Mouse (Mus musculus) stomach, embryonic 15.5 days (tissue): Measurements from ENCODE around the gene Gm11634. TPM values are rescaled to one million over a fixed set of nuclear protein-coding genes. Genes with fewer than 3 reads are reported as not detected.
"Not testable (repeated sequence)": the region's sequence is repeated elsewhere in the genome, so short reads cannot be mapped to it uniquely, and the experiment has no call there.

ENCODE experiments used
- ATAC-seq: fragments of 200-750 bp; cut with Nextera tagmentation; 2 replicates; pipeline ENCODE4 v1.8.0; 2017; ENCODE audit warnings: low read depth, moderate number of reproducible peaks, moderate TSS enrichment; ENCODE audit not compliant: insufficient read depth, low FRiP score
- H3K27ac ChIP-seq: fragments of 300-500 bp; sonication (generic); 2 replicates; pipeline ENCODE4 v1.5.1; 2015; ENCODE audit warnings: mild to moderate bottlenecking, inconsistent platforms
- H3K27me3 ChIP-seq: fragments of 300-500 bp; sonication (generic); replicated peaks from 2 replicates; pipeline ENCODE4 v1.6.1; 2015; ENCODE audit warnings: inconsistent platforms
- H3K36me3 ChIP-seq: fragments of 300-500 bp; sonication (generic); 2 replicates; pipeline ENCODE4 v1.6.1; 2015; ENCODE audit warnings: inconsistent platforms
- H3K4me1 ChIP-seq: fragments of 300-500 bp; sonication (generic); 2 replicates; pipeline ENCODE4 v1.6.1; 2015; ENCODE audit warnings: inconsistent platforms
- H3K4me2 ChIP-seq: fragments of 300-500 bp; sonication (generic); 2 replicates; pipeline ENCODE4 v1.6.1; 2015; ENCODE audit warnings: mild to moderate bottlenecking, inconsistent platforms
- H3K4me3 ChIP-seq: fragments of 300-500 bp; sonication (generic); replicated peaks from 2 replicates; pipeline ENCODE4 v1.5.1; 2015; ENCODE audit warnings: inconsistent platforms
- H3K9ac ChIP-seq: fragments of 300-500 bp; sonication (generic); 2 replicates; pipeline ENCODE4 v1.6.1; 2015; ENCODE audit warnings: inconsistent platforms
- H3K9me3 ChIP-seq: fragments of 300-500 bp; sonication (generic); 2 replicates; pipeline ENCODE4 v1.6.1; 2016; ENCODE audit warnings: inconsistent platforms
- WGBS: fragments of 180-500 bp; shearing (Covaris S2); methylation state at CpG from one replicate; pipeline ENCODE4 v1.1.7; 2015; 5-methylcytosine and 5-hydroxymethylcytosine counted together
- polyA plus RNA-seq: library from polyadenylated mRNA; unstranded; fragments of >200 nt; fragmentation: Nextera tagmentation; extraction: Ambion mirVana; gene quantifications from 2 replicates; pipeline ENCODE4 v1.2.1, GENCODE M21; 2015

The Gm11634 gene
- not detected in 2 replicates for polyA plus RNA-seq

- no peak for ATAC-seq
- no peak within 1 kb of the TSS for H3K27ac ChIP-seq
- whole genome bisulfite sequencing: 73% methylated on average over 6 of the region's 6 CpGs
Observed at GRCm38 (mm10) chr11:101599156-101599555, at the start of gene Gm11634. TSS of gene Gm11634 (minus strand) at chr11:101599256.

DNA sequence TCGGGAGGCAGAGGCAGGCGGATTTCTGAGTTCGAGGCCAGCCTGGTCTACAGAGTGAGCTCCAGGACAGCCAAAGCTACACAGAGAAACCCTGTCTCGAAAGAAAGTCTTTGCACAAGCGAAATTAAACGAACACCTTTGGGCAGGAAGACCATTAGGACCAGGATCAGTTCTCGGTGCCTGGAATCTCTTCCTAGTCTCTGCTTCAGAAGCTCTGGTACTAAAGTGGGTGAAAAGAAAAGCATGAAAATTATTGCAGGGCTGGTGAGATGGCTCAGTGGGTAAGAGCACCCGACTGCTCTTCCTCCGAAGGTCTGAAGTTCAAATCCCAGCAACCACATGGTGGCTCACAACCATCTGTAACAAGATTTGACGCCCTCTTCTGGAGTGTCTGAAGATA lies 48.0 kb upstream of the Gm11634 start:
- H3K4me2 ChIP-seq, H3K36me3 ChIP-seq, H3K27me3 ChIP-seq, ATAC-seq, H3K9ac ChIP-seq, H3K27ac ChIP-seq, H3K4me1 ChIP-seq, H3K4me3 ChIP-seq, H3K9me3 ChIP-seq: not testable (repeated sequence)
- 92% methylated on average over 10 of the region's 10 CpGs for WGBS

More at GRCm38 (mm10) chr11:101599156-101599555, at the start of gene Gm11634:
- Histone ChIP-seq H3K4me3 (no peak within 1 kb of the TSS), H3K4me1 (no peaks in the 10 kb centered on the region), H3K9me3 (no peaks in the 10 kb centered on the region), H3K27me3 (no peaks in the 10 kb centered on the region), H3K4me2 (no peak within 1 kb of the TSS), H3K9ac (no peak within 1 kb of the TSS), H3K36me3 (no peaks in the 10 kb centered on the region)

GRCm38 (mm10) chr11:101646283-101646794 lies 47.3 kb upstream of the Gm11634 start:
- not testable (repeated sequence) for H3K27me3 ChIP-seq, H3K4me1 ChIP-seq, H3K36me3 ChIP-seq, ATAC-seq, H3K9me3 ChIP-seq
- Histone ChIP-seq H3K4me2 (peak overlapping the region; percentile 48), H3K27ac (peak overlapping the region; percentile 89), H3K4me3 (peak overlapping the region; percentile 32), H3K9ac (0 out of 2 replicates have a peak overlapping the region, but pooled peaks have one; percentile 12)
- WGBS: 10% methylated on average over 16 of the region's 16 CpGs

DNA sequence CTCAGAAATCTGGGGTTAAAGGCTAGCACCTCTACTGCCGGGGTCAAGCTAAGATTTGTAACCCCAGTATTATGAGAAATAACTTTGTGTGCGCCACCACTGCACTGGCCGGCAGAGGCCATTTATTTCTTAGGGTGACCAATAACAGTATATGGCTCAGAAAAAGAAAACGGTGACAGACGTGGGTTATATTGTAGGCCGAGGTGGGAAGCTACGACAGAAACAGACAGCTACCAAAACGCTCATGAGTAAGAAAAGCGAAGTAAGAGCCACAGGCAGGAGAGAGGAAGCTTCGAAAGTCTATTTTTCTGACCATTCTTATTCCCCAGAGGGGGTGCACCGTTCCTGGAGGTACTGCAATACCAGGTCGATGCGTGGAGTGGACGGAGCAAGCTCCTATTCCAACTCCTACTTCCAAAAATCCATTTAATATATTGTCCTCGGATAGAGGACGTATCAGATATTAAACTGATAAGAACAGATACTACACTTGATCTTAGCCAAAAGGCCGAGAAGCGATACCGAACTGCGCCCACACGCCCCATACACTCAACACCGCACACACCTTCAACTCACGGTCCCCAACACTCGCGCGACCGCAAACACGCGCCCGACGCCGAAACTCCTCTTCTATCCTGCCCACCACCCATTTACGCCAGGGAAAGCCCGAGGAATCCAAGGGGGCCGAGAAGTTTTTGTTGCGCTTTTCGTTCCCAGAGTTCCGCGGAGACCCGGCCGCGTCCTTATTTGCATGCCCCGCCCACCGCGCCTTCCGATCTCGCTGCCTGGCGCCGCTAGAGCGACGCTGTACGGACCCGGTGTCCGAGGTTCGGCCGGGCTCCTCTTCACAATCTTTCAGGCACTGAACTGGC lies 46.6 kb upstream of the Gm11634 start:
- Histone ChIP-seq H3K27ac (peak overlapping the region; percentile 89), H3K9ac (0 out of 2 replicates have a peak overlapping the region, but pooled peaks have one; percentile 12), H3K4me3 (peak overlapping the region; percentile 32), H3K4me2 (peak overlapping the region; percentile 48)
- H3K9me3 ChIP-seq, H3K4me1 ChIP-seq, H3K36me3 ChIP-seq, H3K27me3 ChIP-seq: not testable (repeated sequence)
- peak; percentile 87 for ATAC-seq
- WGBS: under 1% methylated on average over 43 of the region's 56 CpGs

- not testable (repeated sequence) for H3K4me2 ChIP-seq, ATAC-seq, H3K9me3 ChIP-seq, H3K4me1 ChIP-seq, H3K4me3 ChIP-seq, H3K27me3 ChIP-seq, H3K9ac ChIP-seq, H3K36me3 ChIP-seq
- peak overlapping the region; percentile 59; the same call in 1 of the 2 replicates for H3K27ac ChIP-seq
- under 1% methylated on average over 4 of the region's 4 CpGs for WGBS
Observed at GRCm38 (mm10) chr11:101645043-101645410, 46.0 kb upstream of the Gm11634 start.

GRCm38 (mm10) chr11:101644591-101644990 lies 45.5 kb upstream of the Gm11634 start:
- ATAC-seq: no peak
- Histone ChIP-seq H3K9ac (no peak overlapping the region), H3K36me3 (no peaks in the 10 kb centered on the region), H3K4me2 (no peak overlapping the region), H3K27me3 (no peaks in the 10 kb centered on the region), H3K4me1 (peaks cover 5% of the 10 kb centered on the region; the same call in 1 of the 2 replicates), H3K9me3 (no peaks in the 10 kb centered on the region), H3K4me3 (no peak overlapping the region), H3K27ac (0 out of 2 replicates have a peak overlapping the region, but pooled peaks have one; percentile 59)
- WGBS: 55% methylated on average over 3 of the region's 3 CpGs

DNA sequence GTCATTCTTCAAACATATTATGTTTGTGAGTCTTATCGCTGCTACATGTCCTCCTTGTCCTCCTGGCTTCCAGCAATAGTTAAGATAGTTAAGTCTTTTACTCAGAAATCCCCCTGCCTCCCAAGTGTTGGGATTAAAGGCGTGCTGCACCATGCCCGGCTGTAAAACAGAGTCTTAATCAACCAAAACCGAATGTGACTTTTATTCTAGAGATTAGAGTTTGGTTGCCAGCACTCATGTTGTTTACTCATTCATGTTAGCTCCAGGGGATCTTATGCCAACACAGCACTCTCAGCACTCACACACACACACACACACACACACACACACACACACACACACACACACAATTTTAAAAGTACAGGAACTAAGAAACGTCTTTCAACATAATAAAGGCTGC lies 43.9 kb upstream of the Gm11634 start:
- Histone ChIP-seq H3K27ac (no peak overlapping the region; the same call in 1 of the 2 replicates), H3K27me3 (no peaks in the 10 kb centered on the region), H3K9me3 (no peaks in the 10 kb centered on the region), H3K4me3 (no peak overlapping the region), H3K4me1 (peaks cover 5% of the 10 kb centered on the region; the same call in 1 of the 2 replicates), H3K9ac (no peak overlapping the region), H3K4me2 (no peak overlapping the region), H3K36me3 (no peaks in the 10 kb centered on the region)
- WGBS: 52% methylated on average over 5 of the region's 5 CpGs
- ATAC-seq: no peak

- H3K36me3 ChIP-seq, H3K9me3 ChIP-seq, H3K4me1 ChIP-seq, H3K27me3 ChIP-seq, H3K9ac ChIP-seq, H3K4me3 ChIP-seq: not testable (repeated sequence)
- ATAC-seq: peak; percentile 76
- 4% methylated on average over 15 of the region's 26 CpGs for WGBS
- Histone ChIP-seq H3K4me2 (peak overlapping the region; percentile 56), H3K27ac (peak overlapping the region; percentile 78)
Observed at GRCm38 (mm10) chr11:101641710-101642642, 42.9 kb upstream of the Gm11634 start.

DNA sequence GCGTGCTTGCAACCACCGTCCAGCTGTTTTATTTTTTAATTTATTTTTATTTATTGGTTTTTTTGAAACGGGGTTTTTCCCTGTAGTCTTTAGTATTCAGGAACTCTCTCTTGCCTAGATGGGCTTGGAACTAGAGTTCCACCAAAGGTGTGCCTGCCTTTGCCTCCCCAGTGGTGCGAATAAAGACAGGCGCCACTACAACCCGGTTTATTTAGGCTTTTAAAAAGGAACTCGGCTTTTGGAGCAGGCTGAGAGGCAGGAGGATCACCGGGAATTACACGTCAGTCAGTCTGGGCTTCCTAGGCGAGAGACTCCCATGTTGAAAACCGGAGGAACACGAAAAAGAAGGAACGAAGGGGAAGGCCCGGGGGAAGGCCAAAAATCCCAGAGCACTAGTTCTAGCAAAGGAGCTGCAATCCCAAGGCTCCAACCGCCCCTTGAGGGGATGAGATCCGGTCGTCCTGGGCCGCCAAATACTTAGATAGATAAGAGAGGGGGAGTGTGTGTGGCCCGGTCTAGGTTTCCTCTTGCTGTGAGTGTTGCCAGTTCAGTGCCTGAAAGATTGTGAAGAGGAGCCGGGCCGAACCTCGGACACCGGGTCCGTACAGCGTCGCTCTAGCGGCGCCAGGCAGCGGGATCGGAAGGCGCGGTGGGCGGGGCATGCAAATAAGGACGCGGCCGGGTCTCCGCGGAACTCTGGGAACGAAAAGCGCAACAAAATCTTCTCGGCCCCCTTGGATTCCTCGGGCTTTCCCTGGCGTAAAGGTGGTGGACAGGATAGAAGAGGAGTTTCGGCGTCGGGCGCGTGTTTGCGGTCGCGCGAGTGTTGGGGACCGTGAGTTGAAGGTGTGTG lies 42.0 kb upstream of the Gm11634 start:
- peak overlapping the region; percentile 56 for H3K4me2 ChIP-seq
- not testable (repeated sequence) for H3K27me3 ChIP-seq, H3K9ac ChIP-seq, H3K4me1 ChIP-seq, H3K36me3 ChIP-seq, H3K9me3 ChIP-seq
- ATAC-seq: peak; percentile 47; the same call in 1 of the 2 replicates
- H3K4me3 ChIP-seq: peak overlapping the region; percentile 38
- H3K27ac ChIP-seq: peak overlapping the region; percentile 78
- 4% methylated on average over 53 of the region's 53 CpGs for WGBS

GRCm38 (mm10) chr11:101639761-101640160 lies 40.7 kb upstream of the Gm11634 start:
- Histone ChIP-seq H3K36me3 (0 out of 2 replicates have a peak, but pooled peaks cover 4% of the 10 kb centered on the region), H3K4me2 (no peak overlapping the region), H3K4me1 (peaks cover 5% of the 10 kb centered on the region; the same call in 1 of the 2 replicates), H3K4me3 (no peak overlapping the region), H3K27me3 (no peaks in the 10 kb centered on the region), H3K27ac (no peak overlapping the region), H3K9me3 (no peaks in the 10 kb centered on the region), H3K9ac (no peak overlapping the region)
- 91% methylated on average over 4 of the region's 4 CpGs for WGBS
- ATAC-seq: no peak

- WGBS: 77% methylated on average over 10 of the region's 10 CpGs
- no peak overlapping the region for H3K4me2 ChIP-seq
- H3K9ac ChIP-seq: no peak overlapping the region
- H3K27ac ChIP-seq: no peak overlapping the region
- no peaks in the 10 kb centered on the region for H3K9me3 ChIP-seq
- no peak for ATAC-seq
- H3K4me3 ChIP-seq: no peak overlapping the region
- H3K36me3 ChIP-seq: 0 out of 2 replicates have a peak, but pooled peaks cover 4% of the 10 kb centered on the region
- no peaks in the 10 kb centered on the region for H3K27me3 ChIP-seq
- no peaks in the 10 kb centered on the region for H3K4me1 ChIP-seq
Observed at GRCm38 (mm10) chr11:101635660-101636059, 36.6 kb upstream of the Gm11634 start.
